Mouse (Mus musculus): ENCODE measurements around the gene Gsk3a. TPM values are rescaled to one million over a fixed set of nuclear protein-coding genes. Genes with fewer than 3 reads are reported as not detected.

The Gsk3a gene
- polyA plus RNA-seq, 1 experiment = 87.3 TPM

- Histone ChIP-seq H3K36me3 (ENCODE audit: control insufficient read depth, insufficient read depth) (peaks cover 54% of the 10 kb centered on the region), H3K4me3 (ENCODE audit: insufficient read depth, poor library complexity, severe bottlenecking) (no peak overlapping the region), H3K79me2 (ENCODE audit: control insufficient read depth, insufficient read depth) (peaks cover 41% of the 10 kb centered on the region), H3ac (ENCODE audit: control insufficient read depth, insufficient read length, low read depth) (no peak overlapping the region), H3K79me3 (ENCODE audit: low read depth) (peaks cover 21% of the 10 kb centered on the region), H3K27me3 (ENCODE audit: control insufficient read depth, insufficient read depth, insufficient read length) (no peaks in the 10 kb centered on the region)
- no peak for TF ChIP-seq MYOD1 (IDR thresholded peaks at IDR 0.05; ENCODE audit: control insufficient read depth, insufficient read length, low read depth)
- no peak for TF ChIP-seq CTCF (IDR thresholded peaks at IDR 0.05; ENCODE audit: control insufficient read depth, insufficient read depth, insufficient read length)
- no peak for TF ChIP-seq MYOG (IDR thresholded peaks at IDR 0.05; ENCODE audit: control insufficient read depth, extremely low read depth, insufficient read length)
- TF ChIP-seq USF1 (IDR thresholded peaks at IDR 0.05; ENCODE audit: low read depth) = no peak
- TF ChIP-seq FOSL1 (IDR thresholded peaks at IDR 0.05; ENCODE audit: insufficient read depth, low read length, poor library complexity, severe bottlenecking) = no peak
- no peak for TF ChIP-seq CEBPB (IDR thresholded peaks at IDR 0.05; ENCODE audit: low read depth)
Observed at GRCm38 (mm10) chr7:25233061-25233460, 4.6 kb downstream of the Gsk3a start.

GRCm38 (mm10) chr7:25232101-25232648 is 5.5 kb downstream of the Gsk3a start:
- H3ac ChIP-seq (ENCODE audit: control insufficient read depth, insufficient read length, low read depth) = no peak overlapping the region
- H3K27me3 ChIP-seq (ENCODE audit: control insufficient read depth, insufficient read depth, insufficient read length) = no peaks in the 10 kb centered on the region
- no peak for TF ChIP-seq CEBPB (IDR thresholded peaks at IDR 0.05; ENCODE audit: low read depth)
- no peak for TF ChIP-seq MAX (IDR thresholded peaks at IDR 0.05)
- no peak for TF ChIP-seq FOSL1 (IDR thresholded peaks at IDR 0.05; ENCODE audit: insufficient read depth, low read length, poor library complexity, severe bottlenecking)
- no peak for TF ChIP-seq MYOG (IDR thresholded peaks at IDR 0.05; ENCODE audit: control insufficient read depth, extremely low read depth, insufficient read length)
- TF ChIP-seq MYOD1 (IDR thresholded peaks at IDR 0.05; ENCODE audit: control insufficient read depth, insufficient read length, low read depth) = no peak
- no peak for TF ChIP-seq CTCF (IDR thresholded peaks at IDR 0.05; ENCODE audit: control insufficient read depth, insufficient read depth, insufficient read length)
- no peak for TF ChIP-seq USF1 (IDR thresholded peaks at IDR 0.05; ENCODE audit: low read depth)
- H3K79me2 ChIP-seq (ENCODE audit: control insufficient read depth, insufficient read depth) = peaks cover 44% of the 10 kb centered on the region
- no peak overlapping the region for H3K4me3 ChIP-seq (ENCODE audit: insufficient read depth, poor library complexity, severe bottlenecking)
- peaks cover 58% of the 10 kb centered on the region for H3K36me3 ChIP-seq (ENCODE audit: control insufficient read depth, insufficient read depth)
- H3K79me3 ChIP-seq (ENCODE audit: low read depth) = peaks cover 21% of the 10 kb centered on the region

GRCm38 (mm10) chr7:25230690-25231285 is 6.9 kb downstream of the Gsk3a start:
- no peak overlapping the region for H3K4me3 ChIP-seq (ENCODE audit: insufficient read depth, poor library complexity, severe bottlenecking)
- peaks cover 7% of the 10 kb centered on the region for H3K79me3 ChIP-seq (ENCODE audit: low read depth)
- no peaks in the 10 kb centered on the region for H3K27me3 ChIP-seq (ENCODE audit: control insufficient read depth, insufficient read depth, insufficient read length)
- TF ChIP-seq MYOG (IDR thresholded peaks at IDR 0.05; ENCODE audit: control insufficient read depth, extremely low read depth, insufficient read length) (no peak), MYOD1 (IDR thresholded peaks at IDR 0.05; ENCODE audit: control insufficient read depth, insufficient read length, low read depth) (no peak), CTCF (IDR thresholded peaks at IDR 0.05; ENCODE audit: control insufficient read depth, insufficient read depth, insufficient read length) (no peak), CEBPB (IDR thresholded peaks at IDR 0.05; ENCODE audit: low read depth) (no peak)
- H3K79me2 ChIP-seq (ENCODE audit: control insufficient read depth, insufficient read depth) = peaks cover 31% of the 10 kb centered on the region
- peaks cover 64% of the 10 kb centered on the region for H3K36me3 ChIP-seq (ENCODE audit: control insufficient read depth, insufficient read depth)
- H3ac ChIP-seq (ENCODE audit: control insufficient read depth, insufficient read length, low read depth) = no peak overlapping the region

GRCm38 (mm10) chr7:25227523-25228300 is 9.9 kb downstream of the Gsk3a start:
- Histone ChIP-seq H3K79me2 (ENCODE audit: control insufficient read depth, insufficient read depth) (peaks cover 23% of the 10 kb centered on the region), H3K36me3 (ENCODE audit: control insufficient read depth, insufficient read depth) (peaks cover 48% of the 10 kb centered on the region), H3K4me3 (ENCODE audit: insufficient read depth, poor library complexity, severe bottlenecking) (no peak overlapping the region), H3K27me3 (ENCODE audit: control insufficient read depth, insufficient read depth, insufficient read length) (no peaks in the 10 kb centered on the region), H3K79me3 (ENCODE audit: low read depth) (peaks cover 3% of the 10 kb centered on the region), H3ac (ENCODE audit: control insufficient read depth, insufficient read length, low read depth) (no peak overlapping the region)
- TF ChIP-seq MYOG (IDR thresholded peaks at IDR 0.05; ENCODE audit: control insufficient read depth, extremely low read depth, insufficient read length) = no peak
- no peak for TF ChIP-seq MAX (IDR thresholded peaks at IDR 0.05)
- no peak for TF ChIP-seq MYOD1 (IDR thresholded peaks at IDR 0.05; ENCODE audit: control insufficient read depth, insufficient read length, low read depth)
- TF ChIP-seq CEBPB (IDR thresholded peaks at IDR 0.05; ENCODE audit: low read depth) = no peak

GRCm38 (mm10) chr7:25222275-25222967 is 15.2 kb downstream of the Gsk3a start:
- H3K4me3 ChIP-seq (ENCODE audit: insufficient read depth, poor library complexity, severe bottlenecking) = peak overlapping the region; percentile 44
- H3K36me3 ChIP-seq (ENCODE audit: control insufficient read depth, insufficient read depth) = peaks cover 6% of the 10 kb centered on the region
- H3K27me3 ChIP-seq (ENCODE audit: control insufficient read depth, insufficient read depth, insufficient read length) = no peaks in the 10 kb centered on the region
- TF ChIP-seq MYOG (IDR thresholded peaks at IDR 0.05; ENCODE audit: control insufficient read depth, extremely low read depth, insufficient read length) = no peak
- TF ChIP-seq CEBPB (IDR thresholded peaks at IDR 0.05; ENCODE audit: low read depth) = no peak
- TF ChIP-seq FOSL1 (IDR thresholded peaks at IDR 0.05; ENCODE audit: insufficient read depth, low read length, poor library complexity, severe bottlenecking) = no peak
- no peak for TF ChIP-seq MAX (IDR thresholded peaks at IDR 0.05)
- no peak for TF ChIP-seq USF1 (IDR thresholded peaks at IDR 0.05; ENCODE audit: low read depth)
- no peak for TF ChIP-seq CTCF (IDR thresholded peaks at IDR 0.05; ENCODE audit: control insufficient read depth, insufficient read depth, insufficient read length)
- TF ChIP-seq MYOD1 (IDR thresholded peaks at IDR 0.05; ENCODE audit: control insufficient read depth, insufficient read length, low read depth) = no peak
- H3ac ChIP-seq (ENCODE audit: control insufficient read depth, insufficient read length, low read depth) = peak overlapping the region; percentile 63
- H3K79me3 ChIP-seq (ENCODE audit: low read depth) = peaks cover 11% of the 10 kb centered on the region
- H3K79me2 ChIP-seq (ENCODE audit: control insufficient read depth, insufficient read depth) = peaks cover 30% of the 10 kb centered on the region
